Comparison of ENCODE assay signal across 8 mouse cellular contexts in genomic region chr2:26507961-26508391, GRCm38 (mm10). TPM values are rescaled to one million over a fixed set of nuclear protein-coding genes. Genes with fewer than 3 reads are reported as not detected.
DNase-seq lines count a peak whose midpoint lies in the region; ATAC-seq and TF ChIP-seq lines count a peak whose summit lies in the region.

No protein-coding gene starts in this region.

- intact Hi-C loops in left cerebral cortex, postnatal 10 days (cut with DNase I) = no loop called here

- peak overlapping the region; percentile 17; the same call in 1 of the 2 replicates for H3K4me2 ChIP-seq in kidney, postnatal 0 days (ENCODE audit: low read length)
- no peak overlapping the region for H3K4me2 ChIP-seq in hindbrain, embryonic 16.5 days (ENCODE audit: low read length)
- H3K4me2 ChIP-seq in midbrain, embryonic 16.5 days (ENCODE audit: low read length) = no peak overlapping the region

- H3K27me3 ChIP-seq in kidney, postnatal 0 days (ENCODE audit: insufficient read depth, low read length) = no peaks in the 10 kb centered on the region
- no peaks in the 10 kb centered on the region for H3K27me3 ChIP-seq in hindbrain, embryonic 16.5 days (replicated peaks; ENCODE audit: control insufficient read depth, insufficient read depth, low read length)
- H3K27me3 ChIP-seq in midbrain, embryonic 16.5 days (ENCODE audit: control insufficient read depth, insufficient read depth, low read depth, low read length) = peaks cover 19% of the 10 kb centered on the region

- no peaks in the 10 kb centered on the region for H3K36me3 ChIP-seq in kidney, postnatal 0 days (ENCODE audit: insufficient read depth, low read length)
- H3K36me3 ChIP-seq in hindbrain, embryonic 16.5 days (ENCODE audit: control insufficient read depth, insufficient read depth, low read length) = no peaks in the 10 kb centered on the region
- no peaks in the 10 kb centered on the region for H3K36me3 ChIP-seq in midbrain, embryonic 16.5 days (ENCODE audit: control insufficient read depth, insufficient read depth, low read length)

- no peaks in the 10 kb centered on the region for H3K9me3 ChIP-seq in kidney, postnatal 0 days (replicated peaks; ENCODE audit: low read length)
- no peaks in the 10 kb centered on the region for H3K9me3 ChIP-seq in hindbrain, embryonic 16.5 days (ENCODE audit: control insufficient read depth, low read length)
- H3K9me3 ChIP-seq in midbrain, embryonic 16.5 days (replicated peaks; ENCODE audit: control insufficient read depth, low read length, poor library complexity, severe bottlenecking) = no peaks in the 10 kb centered on the region

- no peak for TF ChIP-seq CTCF in kidney, postnatal 0 days (IDR thresholded peaks at IDR 0.05; ENCODE audit: low read depth)

- WGBS in kidney, postnatal 0 days = 11% methylated on average over 6 of the region's 6 CpGs
- WGBS in hindbrain, embryonic 16.5 days = 20% methylated on average over 6 of the region's 6 CpGs
- 20% methylated on average over 6 of the region's 6 CpGs for WGBS in midbrain, embryonic 16.5 days

- H3K9ac ChIP-seq in kidney, postnatal 0 days (ENCODE audit: low read depth, low read length) = peak overlapping the region; percentile 35; the same call in 1 of the 2 replicates
- no peak overlapping the region for H3K9ac ChIP-seq in hindbrain, embryonic 16.5 days (ENCODE audit: low read depth, low read length)
- H3K9ac ChIP-seq in midbrain, embryonic 16.5 days (ENCODE audit: low read depth, low read length) = no peak overlapping the region

- H3K4me3 ChIP-seq in kidney, postnatal 0 days (replicated peaks; ENCODE audit: low read depth, low read length) = no peak overlapping the region
- H3K4me3 ChIP-seq in hindbrain, embryonic 16.5 days (ENCODE audit: low read length) = no peak overlapping the region
- no peak overlapping the region for H3K4me3 ChIP-seq in midbrain, embryonic 16.5 days (ENCODE audit: low read depth, low read length)

- peak overlapping the region; percentile 90 for H3K27ac ChIP-seq in kidney, postnatal 0 days
- H3K27ac ChIP-seq in hindbrain, embryonic 16.5 days (ENCODE audit: low read depth, low read length) = peak overlapping the region; percentile 61
- peak overlapping the region; percentile 31; the same call in 1 of the 2 replicates for H3K27ac ChIP-seq in midbrain, embryonic 16.5 days (ENCODE audit: low read length)

- peak; percentile 89 for DNase-seq in kidney, postnatal 0 days (ENCODE audit: low spot score)
- DNase-seq in kidney, postnatal 36 days = no peak
- DNase-seq in embryo, embryonic 10.5 days (ENCODE audit: low spot score) = peak; percentile 64
- no peak for DNase-seq in urinary bladder, postnatal 14 days (ENCODE audit: low spot score)
- DNase-seq in left cerebral cortex, postnatal 10 days (ENCODE audit: extremely low spot score in 1 of 2, low spot score in 2 of 2) = no peak
- no peak for DNase-seq in spleen, postnatal 4 days (ENCODE audit: low spot score in 2 of 2)

- ATAC-seq in kidney, postnatal 0 days (replicated peaks; ENCODE audit: low FRiP score, low read depth) = no peak
- ATAC-seq in hindbrain, embryonic 16.5 days = no peak
- ATAC-seq in midbrain, embryonic 16.5 days = no peak

- H3K4me1 ChIP-seq in kidney, postnatal 0 days (replicated peaks; ENCODE audit: insufficient read depth, low read length) = peaks cover 42% of the 10 kb centered on the region
- H3K4me1 ChIP-seq in hindbrain, embryonic 16.5 days (ENCODE audit: control insufficient read depth, insufficient read depth, low read depth, low read length) = peaks cover 18% of the 10 kb centered on the region
- H3K4me1 ChIP-seq in midbrain, embryonic 16.5 days (ENCODE audit: control insufficient read depth, insufficient read depth, low read length) = peaks cover 13% of the 10 kb centered on the region

RNA-seq across cellular contexts. Expression of gene Notch1, which starts 8.5 kb away (rescaled TPM):
- 12.1 and 12.9 TPM in 2 replicates for polyA plus RNA-seq in kidney, postnatal 0 days (2015; fragmentation: Nextera tagmentation; extraction: Ambion mirVana)
- 13.3 and 15.1 TPM in 2 replicates for polyA plus RNA-seq in hindbrain, embryonic 16.5 days (2015; fragmentation: Nextera tagmentation; extraction: Ambion mirVana)
- 10.7 and 11.4 TPM in 2 replicates for polyA plus RNA-seq in midbrain, embryonic 16.5 days (2015; fragmentation: Nextera tagmentation; extraction: Ambion mirVana)
- 10 to 100 TPM; 26.4 to 30.5 TPM for total RNA-seq in left cerebral cortex, postnatal 10 days (2021)

Comparison
In these comparisons a context has a peak if more than half of its experiments do, and no peak if none do; other contexts are left out.
1. DNase-seq: peak in kidney, postnatal 0 days (single experiment) and embryo, embryonic 10.5 days (single experiment); none in kidney, postnatal 36 days (0 of 2), urinary bladder, postnatal 14 days (single experiment), left cerebral cortex, postnatal 10 days (0 of 2) and spleen, postnatal 4 days (0 of 2).
2. H3K27ac ChIP-seq: peak in every context shown above with its lines; median percentile 90 in kidney, postnatal 0 days; 61 in hindbrain, embryonic 16.5 days; 31 in midbrain, embryonic 16.5 days.